Mouse (Mus musculus) midbrain, embryonic 14.5 days (tissue): ENCODE measurements around the gene Kdm7a. TPM values are rescaled to one million over a fixed set of nuclear protein-coding genes. Genes with fewer than 3 reads are reported as not detected.

Experiments
- polyA plus RNA-seq: library from polyadenylated mRNA; unstranded; fragments of >200 nt; fragmentation: Nextera tagmentation; extraction: Ambion mirVana; gene quantifications from 2 replicates; pipeline ENCODE4 v1.2.1, GENCODE M21; 2014

Kdm7a gene
- polyA plus RNA-seq, 1 experiment from 2014 or later, result 10.7 TPM

Other genes with a start within 250 kb of the Kdm7a start
- gene Parp12, start 88.4 kb downstream of the Kdm7a start, polyA plus RNA-seq, result 1.1 and 4.8 TPM in 2 replicates
- 58.4 and 69.3 TPM in 2 replicates for gene Slc37a3, start 170.9 kb upstream of the Kdm7a start, polyA plus RNA-seq
- gene Rab19, start 174.4 kb upstream of the Kdm7a start, polyA plus RNA-seq, result 0.17 TPM in 1 of 2 replicates, not detected in the other
- 244 and 294 TPM in 2 replicates for gene Mkrn1, start 213.7 kb upstream of the Kdm7a start, polyA plus RNA-seq